Mouse (Mus musculus) right cerebral cortex, postnatal 25 days (tissue): ENCODE measurements around the gene Lmx1a.

Experiments used
- DNase-seq: peaks from one replicate; pipeline ENCODE4 v3.0.0; 2022

Lmx1a gene

GRCm38 (mm10) chr1:167695910-167696459 lies 6.9 kb downstream of the Lmx1a start:
- no peak for DNase-seq

- DNase-seq, result no peak
These were observed 10.7 kb downstream of the Lmx1a start for GRCm38 (mm10) chr1:167699706-167700105.

GRCm38 (mm10) chr1:167700221-167700620 lies 11.2 kb downstream of the Lmx1a start:
- no peak for DNase-seq

GRCm38 (mm10) chr1:167705527-167705926 lies 16.5 kb downstream of the Lmx1a start:
- DNase-seq, result no peak

GRCm38 (mm10) chr1:167708761-167709160 lies 19.7 kb downstream of the Lmx1a start:
- no peak for DNase-seq

GRCm38 (mm10) chr1:167715730-167716341 lies 26.8 kb downstream of the Lmx1a start:
- DNase-seq, result no peak

GRCm38 (mm10) chr1:167734471-167734870 lies 45.4 kb downstream of the Lmx1a start:
- DNase-seq, result no peak

- peak; percentile 9 for DNase-seq
These were observed 47.8 kb downstream of the Lmx1a start for GRCm38 (mm10) chr1:167736793-167737192.

- no peak for DNase-seq
These were observed 50.2 kb downstream of the Lmx1a start for GRCm38 (mm10) chr1:167739286-167739685.

GRCm38 (mm10) chr1:167746676-167747075 lies 57.6 kb downstream of the Lmx1a start:
- no peak for DNase-seq

GRCm38 (mm10) chr1:167752661-167753060 lies 63.6 kb downstream of the Lmx1a start:
- no peak for DNase-seq

- no peak for DNase-seq
These were observed 65.0 kb downstream of the Lmx1a start for GRCm38 (mm10) chr1:167754085-167754484.

GRCm38 (mm10) chr1:167754636-167755522 lies 65.8 kb downstream of the Lmx1a start:
- no peak for DNase-seq

GRCm38 (mm10) chr1:167758208-167758607 lies 69.2 kb downstream of the Lmx1a start:
- DNase-seq, result no peak

GRCm38 (mm10) chr1:167760307-167760706 lies 71.3 kb downstream of the Lmx1a start:
- DNase-seq, result no peak

GRCm38 (mm10) chr1:167761785-167762223 lies 72.8 kb downstream of the Lmx1a start:
- no peak for DNase-seq

GRCm38 (mm10) chr1:167766619-167767018 lies 77.6 kb downstream of the Lmx1a start:
- no peak for DNase-seq

- no peak for DNase-seq
These were observed 81.4 kb downstream of the Lmx1a start for GRCm38 (mm10) chr1:167770457-167770856.

GRCm38 (mm10) chr1:167779766-167780488 lies 90.9 kb downstream of the Lmx1a start:
- DNase-seq, result peak; percentile 35

GRCm38 (mm10) chr1:167781787-167782484 lies 92.9 kb downstream of the Lmx1a start:
- no peak for DNase-seq

GRCm38 (mm10) chr1:167784067-167784466 lies 95.0 kb downstream of the Lmx1a start:
- DNase-seq, result no peak

GRCm38 (mm10) chr1:167788684-167789413 lies 99.8 kb downstream of the Lmx1a start:
- DNase-seq, result no peak
